Mouse (Mus musculus) monocyte, adult 2 months (primary cell): Measurements from ENCODE around the gene Syne3.

Experiments used
- DNase-seq, 2 experiments: peaks; one replicate each; pipeline ENCODE4 v3.0.0; 2022; ENCODE audit warnings: low spot score in 2 of 2, low read depth in 1 of 2

Gene Syne3

DNA sequence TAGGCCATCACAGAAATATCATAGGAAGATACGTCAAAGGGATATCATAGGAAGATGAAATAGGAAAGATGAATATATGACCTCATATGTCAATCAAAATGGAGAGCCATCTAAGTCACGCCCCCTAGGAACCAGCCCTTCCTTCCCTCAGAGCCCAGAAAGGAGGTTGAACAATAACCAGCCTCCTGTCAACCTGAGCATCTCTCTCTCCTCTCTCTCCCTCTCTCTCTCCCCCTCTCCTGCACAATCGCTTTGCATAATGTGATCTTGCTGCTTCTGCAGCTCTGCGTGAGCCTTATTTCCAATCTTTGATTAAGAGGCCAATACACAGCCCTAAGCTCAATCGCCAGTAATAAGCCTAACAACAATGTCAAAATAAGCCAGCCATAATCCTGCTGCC is 84.6 kb downstream of the Syne3 start:
- DNase-seq: no peak

DNA sequence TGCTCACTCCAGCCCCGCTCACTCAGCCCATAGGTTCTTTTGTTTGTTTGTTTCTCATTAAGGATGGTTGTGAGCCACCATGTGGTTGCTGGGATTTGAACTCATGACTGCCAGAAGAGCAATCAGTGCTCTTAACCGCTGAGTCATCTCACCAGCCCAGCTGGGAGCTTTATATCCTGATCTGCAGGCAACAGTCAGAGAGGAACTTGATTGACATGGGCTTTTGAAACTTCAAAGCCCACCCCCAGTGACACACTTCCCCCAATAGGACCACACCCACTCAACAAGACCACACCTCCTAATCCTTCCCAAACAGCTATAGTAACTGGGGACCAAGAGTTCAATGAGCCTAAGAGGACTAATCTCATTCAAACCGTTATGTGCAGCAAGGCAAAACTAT is 85.1 kb downstream of the Syne3 start:
- DNase-seq: no peak

DNA sequence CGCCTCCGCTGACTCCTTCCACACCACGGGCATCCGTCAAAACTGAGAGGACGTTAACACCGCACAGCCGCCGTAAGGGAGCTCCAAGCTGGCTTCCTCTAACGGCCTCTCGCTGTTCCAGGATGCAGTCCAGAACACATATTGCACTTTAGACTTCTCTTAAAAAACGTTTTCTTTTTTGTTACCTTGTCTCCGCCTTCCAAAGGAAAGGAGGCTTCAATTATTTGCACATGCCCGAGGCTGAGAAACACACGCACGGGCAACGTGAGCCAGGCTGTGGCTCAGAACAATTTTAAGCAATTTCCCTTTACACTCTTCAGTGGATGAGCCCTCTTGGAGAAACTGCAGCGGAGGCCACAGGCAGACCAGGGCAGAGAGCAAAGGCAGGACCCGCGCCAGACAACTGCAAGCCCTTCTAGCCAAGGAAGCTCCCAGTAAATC is 85.6 kb downstream of the Syne3 start:
- no peak for DNase-seq

DNA sequence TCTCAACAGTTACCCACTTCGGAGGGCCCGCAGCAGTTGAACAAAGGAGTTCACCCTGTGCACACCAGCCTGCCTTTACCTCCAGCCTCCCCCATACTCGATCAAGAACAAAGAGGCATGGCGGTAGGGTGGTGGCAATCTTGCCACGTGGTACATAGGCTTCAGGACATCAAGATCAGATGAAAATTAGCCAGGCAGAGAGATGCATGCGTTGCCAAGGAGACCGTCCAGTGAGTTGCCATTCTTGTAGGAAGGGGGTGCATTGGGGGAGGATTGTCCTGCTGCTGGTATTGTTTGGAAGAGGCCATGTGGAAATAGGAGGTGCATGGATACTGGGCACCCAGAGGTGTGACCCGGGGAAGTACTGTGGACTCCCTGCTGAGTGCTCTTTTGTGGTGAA is 87.0 kb downstream of the Syne3 start:
- no peak for DNase-seq

DNA sequence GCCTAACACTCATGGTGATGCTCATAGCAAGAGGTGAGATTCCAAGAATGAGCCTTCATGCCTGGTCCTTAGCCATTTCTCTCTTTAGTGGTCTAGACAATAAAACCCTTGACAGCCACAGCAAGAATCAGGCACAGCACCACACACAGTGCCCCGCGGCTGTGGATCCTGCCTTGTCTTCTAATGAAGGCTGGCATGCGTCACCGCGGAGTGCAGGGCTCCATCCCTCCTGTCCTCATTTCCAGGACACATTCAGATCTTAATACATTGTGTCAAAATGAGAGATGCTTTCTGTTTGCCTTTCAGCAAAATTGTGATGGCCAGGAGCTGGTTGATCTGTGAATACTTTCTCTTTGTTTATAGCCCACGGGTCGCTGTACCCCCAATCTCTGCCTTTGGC is 88.5 kb downstream of the Syne3 start:
- DNase-seq: no peak

DNA sequence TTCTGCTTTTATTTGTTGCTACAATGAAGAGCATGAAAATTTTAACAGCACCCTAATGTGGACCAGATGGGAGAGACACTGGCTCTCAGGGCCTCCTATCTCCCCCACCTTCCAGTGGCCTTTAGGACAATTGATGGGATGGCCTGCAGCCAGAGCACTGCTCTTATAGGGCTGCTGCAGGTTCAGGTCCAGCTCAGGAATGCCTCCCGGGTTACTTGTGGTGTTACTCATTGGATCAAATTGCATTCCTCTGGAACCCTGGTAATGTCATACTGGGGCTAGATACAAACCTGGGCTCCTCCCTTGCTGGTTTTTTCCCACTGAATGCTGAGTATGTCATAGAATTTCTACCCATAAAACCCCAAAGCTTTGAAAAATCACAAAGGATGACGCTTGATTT is 90.4 kb downstream of the Syne3 start:
- DNase-seq: no peak

- no peak for DNase-seq
Measured at GRCm38 (mm10) chr12:104917927-104918326, 91.7 kb downstream of the Syne3 start.

- no peak for DNase-seq
Measured at GRCm38 (mm10) chr12:104917297-104917696, 92.3 kb downstream of the Syne3 start.

- DNase-seq: no peak
Measured at GRCm38 (mm10) chr12:104916776-104917175, 92.8 kb downstream of the Syne3 start.

GRCm38 (mm10) chr12:104915681-104916080 is 93.9 kb downstream of the Syne3 start:
- no peak for DNase-seq

- DNase-seq: no peak
Measured at GRCm38 (mm10) chr12:104912990-104913389, 96.6 kb downstream of the Syne3 start.

DNA sequence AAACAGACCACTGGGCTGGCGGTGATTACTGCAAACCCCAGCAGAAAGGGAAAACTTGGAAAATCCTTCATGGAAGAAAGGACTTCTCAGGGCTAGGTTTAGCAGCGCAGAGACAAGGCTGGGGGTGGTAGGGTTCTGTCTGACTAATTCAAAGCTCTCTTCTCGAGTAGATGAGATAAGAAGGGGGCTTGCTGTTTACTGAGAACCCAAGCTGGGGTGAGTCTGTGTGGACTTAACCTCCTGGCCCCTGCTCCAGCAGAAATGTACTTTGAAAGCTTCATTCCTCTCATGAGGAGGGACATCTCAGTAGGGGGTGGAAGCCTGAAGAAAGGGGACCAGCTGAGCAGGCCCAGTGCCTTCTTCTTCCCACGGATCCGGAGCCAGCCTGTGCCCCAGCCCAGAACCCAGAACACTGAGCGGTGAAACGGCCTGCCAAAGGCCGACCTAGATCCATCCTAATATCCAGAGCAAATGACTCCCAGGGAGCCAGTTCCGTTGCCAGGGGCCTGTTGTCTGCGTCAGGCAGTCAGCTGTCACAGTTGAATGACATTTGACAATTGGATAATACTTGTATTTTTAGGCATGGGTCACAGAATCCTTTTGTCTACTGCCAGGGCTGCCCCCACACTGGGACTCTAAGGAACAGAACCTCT is 97.2 kb downstream of the Syne3 start:
- no peak for DNase-seq

DNA sequence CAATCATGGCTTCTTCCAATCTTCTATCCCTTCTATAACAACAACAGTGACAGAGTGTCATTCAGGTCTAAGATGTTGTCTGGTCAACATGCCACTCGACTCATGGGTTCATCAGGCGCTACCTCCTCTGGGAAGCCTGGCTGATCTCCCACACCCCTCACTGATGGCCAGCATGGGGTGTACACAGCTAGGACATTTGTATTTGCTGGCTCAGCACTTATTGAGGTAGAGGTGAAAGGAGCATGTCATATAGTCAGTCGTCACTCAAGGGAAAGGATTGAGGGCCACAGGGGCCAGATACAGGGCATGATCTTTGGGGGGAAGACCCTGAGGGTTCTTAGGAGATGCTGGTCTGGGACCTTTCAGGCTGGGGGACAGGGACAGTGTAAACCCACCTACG is 99.9 kb downstream of the Syne3 start:
- DNase-seq: no peak

GRCm38 (mm10) chr12:104908986-104909385 is 100.6 kb downstream of the Syne3 start:
- no peak for DNase-seq

GRCm38 (mm10) chr12:104908024-104908781 is 101.4 kb downstream of the Syne3 start:
- no peak for DNase-seq

DNA sequence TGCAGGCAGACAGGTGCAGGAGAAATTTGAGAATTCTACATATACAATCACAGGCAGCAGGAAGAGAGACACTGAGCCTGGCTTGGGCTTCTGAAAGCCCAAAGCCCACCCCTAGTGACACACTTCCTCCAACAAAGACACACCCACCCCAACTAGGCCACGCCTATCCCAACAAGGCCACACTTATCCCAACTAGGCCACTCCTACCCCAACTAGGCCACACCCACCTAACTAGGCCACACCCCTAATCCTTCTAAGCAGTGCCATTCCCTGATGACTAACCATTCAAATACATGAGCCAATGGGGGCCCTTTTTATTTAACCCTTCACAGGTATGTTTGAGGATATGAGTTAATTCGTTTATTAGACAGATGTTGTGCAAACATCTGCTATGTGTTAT is 102.5 kb downstream of the Syne3 start:
- DNase-seq: no peak

DNA sequence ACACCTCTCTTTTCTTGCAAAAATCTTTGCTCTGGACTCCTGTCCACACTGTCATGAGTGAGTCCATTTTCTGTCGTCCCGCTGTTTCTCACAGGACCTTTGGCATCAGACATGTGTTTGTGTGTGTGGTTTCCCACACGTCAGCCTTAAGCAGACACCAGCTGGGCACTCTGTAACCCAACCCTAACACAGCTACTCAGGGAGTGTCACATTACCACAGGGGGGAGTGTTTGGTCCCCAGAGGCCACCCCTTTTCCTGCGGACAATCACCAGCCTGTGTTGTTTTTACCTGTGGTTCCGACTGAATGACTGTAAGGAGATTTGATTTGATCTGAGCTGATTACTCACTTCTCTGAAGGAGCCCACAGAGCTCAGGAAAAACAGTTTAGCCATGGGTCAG is 105.5 kb downstream of the Syne3 start:
- no peak for DNase-seq

GRCm38 (mm10) chr12:104902392-104903053 is 107.1 kb downstream of the Syne3 start:
- DNase-seq: no peak

GRCm38 (mm10) chr12:104901320-104901719 is 108.3 kb downstream of the Syne3 start:
- DNase-seq: no peak

DNA sequence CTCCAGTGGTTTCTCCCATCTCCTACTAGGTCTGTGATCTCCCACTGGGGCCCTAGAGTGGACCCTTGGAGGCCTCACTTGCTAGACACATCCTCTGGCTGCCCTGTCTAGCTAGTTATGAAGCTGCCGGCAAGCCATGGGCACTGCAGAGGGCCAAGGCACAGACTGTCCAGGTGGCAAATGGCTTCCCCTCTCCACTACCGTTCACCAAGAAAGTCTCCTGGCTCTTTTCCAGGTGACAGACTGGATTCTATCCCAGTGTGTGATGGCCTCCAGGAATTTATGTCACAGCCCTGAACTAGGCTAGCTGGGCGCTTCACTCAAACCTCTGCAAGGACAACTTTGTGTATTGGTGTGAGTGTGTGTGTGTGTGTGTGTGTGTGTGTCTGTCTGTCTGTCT is 109.8 kb downstream of the Syne3 start:
- no peak for DNase-seq

- DNase-seq: no peak
Measured at GRCm38 (mm10) chr12:104899161-104899560, 110.4 kb downstream of the Syne3 start.

DNA sequence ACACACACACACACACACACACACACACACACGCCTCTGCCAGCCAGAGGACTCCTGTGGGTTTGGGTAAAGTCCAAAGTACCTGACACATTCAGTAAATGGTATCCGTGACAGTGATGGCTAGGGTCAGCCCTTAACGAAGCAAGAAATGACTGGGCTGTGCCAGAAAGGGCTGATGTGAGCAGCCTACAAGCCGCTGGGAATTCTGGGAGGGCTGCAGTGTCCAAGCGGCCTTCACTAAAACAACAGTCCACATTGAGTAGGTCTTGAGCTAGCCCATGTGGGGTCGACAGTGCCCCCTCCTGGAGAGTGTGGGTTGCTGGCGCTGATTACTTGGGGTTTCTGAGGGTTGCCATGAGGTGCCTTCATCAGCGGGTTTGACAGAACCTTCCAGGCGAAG is 110.9 kb downstream of the Syne3 start:
- DNase-seq: no peak
